Mouse (Mus musculus): Measurements from ENCODE around the gene Ttc33. TPM values are rescaled to one million over a fixed set of nuclear protein-coding genes. Genes with fewer than 3 reads are reported as not detected.

The Ttc33 gene
- polyA plus RNA-seq, 1 experiment from 2014 or later, result 52.5 TPM

DNA sequence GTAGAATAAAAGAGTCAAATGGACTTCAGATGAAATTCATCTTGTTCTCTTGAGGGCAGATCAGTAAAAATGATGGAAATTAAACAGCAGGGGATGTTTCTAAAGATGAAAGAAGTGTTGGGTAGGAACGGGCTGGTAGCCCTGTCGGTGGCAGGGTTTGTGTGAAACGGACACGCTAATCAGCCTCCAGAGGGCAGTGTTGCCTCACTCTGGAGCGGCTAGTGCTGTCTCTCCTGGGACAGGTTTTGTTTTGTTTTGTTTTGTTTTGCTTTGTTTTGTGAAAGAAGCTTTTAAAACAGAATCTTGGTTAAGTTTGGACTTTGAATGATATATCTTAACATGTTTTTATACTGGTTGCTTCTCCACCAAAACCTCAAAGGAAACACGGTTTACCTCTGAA is 51.2 kb downstream of the Ttc33 start:
- Histone ChIP-seq H3K4me2 (no peak overlapping the region), H3K27ac (no peak overlapping the region), H3K36me3 (ENCODE audit: poor library complexity, severe bottlenecking) (no peaks in the 10 kb centered on the region), H3K27me3 (peaks cover 20% of the 10 kb centered on the region), H3K4me3 (no peak overlapping the region), H3K9me3 (replicated peaks) (no peaks in the 10 kb centered on the region), H3K9ac (no peak overlapping the region), H3K4me1 (no peaks in the 10 kb centered on the region)
- peak; percentile 83 for ATAC-seq
- WGBS, result 15% methylated on average over 6 of the region's 6 CpGs

DNA sequence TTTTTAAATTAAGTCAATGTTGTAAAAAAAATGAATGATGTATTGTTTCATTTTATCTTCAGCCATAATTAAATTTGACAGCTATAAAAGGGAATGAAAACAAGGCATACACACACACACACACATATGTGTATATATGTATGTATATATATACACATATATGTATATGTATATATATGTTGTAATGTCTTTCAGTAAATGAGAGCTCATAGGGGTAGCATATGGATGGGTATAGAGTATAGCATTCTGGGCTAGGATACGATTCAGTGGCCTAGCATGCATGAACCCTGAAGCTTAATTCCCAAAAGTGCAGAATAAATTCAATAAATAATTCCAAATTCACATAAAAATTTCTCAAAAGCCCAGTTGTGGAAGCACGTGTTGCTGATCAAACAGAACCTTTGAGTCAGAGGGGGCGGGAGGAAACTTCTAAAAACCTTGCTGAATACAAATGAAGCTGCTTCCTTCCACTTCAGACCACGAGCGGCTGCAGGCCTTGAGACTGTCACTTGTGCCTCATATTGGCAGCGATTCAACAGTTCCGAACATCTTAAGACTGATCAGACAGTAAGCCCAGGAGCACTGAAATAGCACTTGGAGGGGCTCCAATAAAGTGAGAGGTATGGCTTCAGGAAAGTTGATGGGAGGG is 51.8 kb downstream of the Ttc33 start:
- WGBS, result 45% methylated on average over 7 of the region's 7 CpGs
- ATAC-seq, result no peak

DNA sequence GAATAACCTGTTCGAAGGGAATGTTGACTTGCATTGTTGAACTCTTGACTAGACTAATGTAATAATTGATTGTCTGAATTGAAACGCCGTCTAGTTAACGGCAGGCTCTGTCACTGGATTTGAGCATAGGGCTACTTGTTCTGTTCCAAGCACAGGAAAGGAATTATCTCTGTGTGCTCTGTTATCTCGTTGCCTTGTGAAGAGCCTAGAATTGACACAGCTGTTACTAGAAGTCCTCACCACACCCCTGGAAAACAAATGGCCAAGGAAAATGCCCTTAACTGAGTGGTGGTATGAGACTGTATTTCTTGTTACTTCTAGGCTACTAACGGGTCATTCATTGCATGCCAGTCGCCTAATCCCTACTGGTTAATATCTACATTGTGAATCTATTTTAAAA is 52.7 kb downstream of the Ttc33 start:
- peaks cover 36% of the 10 kb centered on the region for H3K27me3 ChIP-seq

More for the DNA sequence above, 51.8 kb downstream of the Ttc33 start:
- no peaks in the 10 kb centered on the region for H3K9me3 ChIP-seq (replicated peaks)
- peaks cover 26% of the 10 kb centered on the region for H3K27me3 ChIP-seq
- H3K36me3 ChIP-seq (ENCODE audit: poor library complexity, severe bottlenecking), result no peaks in the 10 kb centered on the region
- no peak overlapping the region for H3K4me2 ChIP-seq
- no peak overlapping the region for H3K9ac ChIP-seq
- H3K4me1 ChIP-seq, result peaks cover 6% of the 10 kb centered on the region
- H3K27ac ChIP-seq, result no peak overlapping the region
- H3K4me3 ChIP-seq, result no peak overlapping the region

DNA sequence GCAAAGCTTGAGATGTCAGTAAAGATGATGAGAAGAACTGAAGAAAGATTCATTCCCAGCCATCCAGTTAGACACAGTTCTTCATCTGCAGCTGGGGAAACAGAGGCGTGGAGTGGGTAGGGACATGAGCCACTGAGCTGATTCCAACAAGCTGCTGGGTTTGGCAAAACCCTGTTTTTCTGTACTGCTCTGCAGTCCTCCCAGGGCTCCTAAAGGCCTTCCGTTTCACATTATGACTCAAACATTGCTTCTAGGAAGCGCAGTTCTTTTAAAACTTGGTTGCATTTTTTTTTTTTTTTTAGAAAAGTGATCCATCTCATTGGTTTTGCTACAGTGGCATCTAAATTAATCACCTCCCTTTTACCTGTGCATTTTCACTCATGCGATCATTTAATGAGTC is 53.2 kb downstream of the Ttc33 start:
- no peaks in the 10 kb centered on the region for H3K9me3 ChIP-seq (replicated peaks)
- peaks cover 19% of the 10 kb centered on the region for H3K4me1 ChIP-seq
- H3K27me3 ChIP-seq, result peaks cover 40% of the 10 kb centered on the region
- H3K4me2 ChIP-seq, result no peak overlapping the region
- no peak for ATAC-seq
- no peak overlapping the region for H3K4me3 ChIP-seq
- no peak overlapping the region for H3K9ac ChIP-seq
- no peak overlapping the region for H3K27ac ChIP-seq
- 92% methylated on average over 4 of the region's 4 CpGs for WGBS
- no peaks in the 10 kb centered on the region for H3K36me3 ChIP-seq (ENCODE audit: poor library complexity, severe bottlenecking)

More for the DNA sequence above, 52.7 kb downstream of the Ttc33 start:
- 81% methylated on average over 7 of the region's 7 CpGs for WGBS
- Histone ChIP-seq H3K36me3 (ENCODE audit: poor library complexity, severe bottlenecking) (no peaks in the 10 kb centered on the region), H3K27ac (no peak overlapping the region), H3K9me3 (replicated peaks) (no peaks in the 10 kb centered on the region), H3K9ac (no peak overlapping the region), H3K4me2 (no peak overlapping the region), H3K4me3 (no peak overlapping the region), H3K4me1 (peaks cover 15% of the 10 kb centered on the region)
- ATAC-seq, result no peak

DNA sequence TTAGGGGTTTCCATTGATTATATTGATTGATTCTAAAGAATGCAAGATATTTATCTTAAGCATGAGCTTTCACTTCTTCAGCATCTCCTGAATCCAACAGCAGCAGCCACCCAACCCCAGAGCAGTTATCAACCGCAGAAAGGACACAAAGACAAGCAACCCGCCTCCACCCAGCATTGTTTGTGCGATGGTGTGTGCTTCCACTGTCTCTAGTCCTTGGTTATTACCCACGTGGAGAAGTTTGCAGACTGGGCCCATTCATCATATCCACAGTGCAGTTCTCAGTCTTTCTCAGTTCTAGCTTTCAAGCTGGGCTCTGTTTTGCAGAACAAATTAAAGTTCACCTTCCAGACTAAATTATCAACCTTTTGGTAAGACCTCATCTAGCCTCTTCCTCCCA is 54.0 kb downstream of the Ttc33 start:
- 77% methylated on average over 4 of the region's 4 CpGs for WGBS
- Histone ChIP-seq H3K36me3 (ENCODE audit: poor library complexity, severe bottlenecking) (no peaks in the 10 kb centered on the region), H3K4me1 (peaks cover 27% of the 10 kb centered on the region)

DNA sequence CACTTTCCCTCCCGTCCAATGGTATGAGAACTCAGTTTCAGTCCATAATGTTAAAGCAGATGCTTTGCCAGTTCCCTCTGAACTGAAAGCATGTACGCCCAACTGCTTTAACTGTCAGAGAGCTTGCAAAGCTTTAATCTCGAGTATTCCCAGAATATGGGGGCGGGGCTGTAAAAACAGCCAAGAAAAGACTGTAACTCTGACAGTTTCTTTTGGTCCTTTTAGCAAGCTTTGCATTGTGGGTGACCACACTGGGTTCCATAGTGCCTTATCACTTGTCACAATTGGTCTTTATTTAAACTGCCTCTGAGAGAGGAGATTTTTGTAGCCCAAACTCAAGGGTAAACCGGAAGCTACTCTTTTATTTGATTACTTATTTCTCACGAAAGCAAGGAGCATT is 54.6 kb downstream of the Ttc33 start:
- no peak overlapping the region for H3K27ac ChIP-seq
- H3K36me3 ChIP-seq (ENCODE audit: poor library complexity, severe bottlenecking), result no peaks in the 10 kb centered on the region
- no peak overlapping the region for H3K4me3 ChIP-seq
- H3K9me3 ChIP-seq (replicated peaks), result no peaks in the 10 kb centered on the region
- H3K4me1 ChIP-seq, result peaks cover 32% of the 10 kb centered on the region
- no peak for ATAC-seq
- H3K9ac ChIP-seq, result no peak overlapping the region
- WGBS, result 77% methylated on average over 6 of the region's 6 CpGs
- peaks cover 53% of the 10 kb centered on the region for H3K27me3 ChIP-seq
- no peak overlapping the region for H3K4me2 ChIP-seq

More for the DNA sequence above, 54.0 kb downstream of the Ttc33 start:
- Histone ChIP-seq H3K4me3 (no peak overlapping the region), H3K27ac (no peak overlapping the region), H3K27me3 (peaks cover 48% of the 10 kb centered on the region), H3K9ac (no peak overlapping the region), H3K9me3 (replicated peaks) (no peaks in the 10 kb centered on the region), H3K4me2 (no peak overlapping the region)
- no peak for ATAC-seq

DNA sequence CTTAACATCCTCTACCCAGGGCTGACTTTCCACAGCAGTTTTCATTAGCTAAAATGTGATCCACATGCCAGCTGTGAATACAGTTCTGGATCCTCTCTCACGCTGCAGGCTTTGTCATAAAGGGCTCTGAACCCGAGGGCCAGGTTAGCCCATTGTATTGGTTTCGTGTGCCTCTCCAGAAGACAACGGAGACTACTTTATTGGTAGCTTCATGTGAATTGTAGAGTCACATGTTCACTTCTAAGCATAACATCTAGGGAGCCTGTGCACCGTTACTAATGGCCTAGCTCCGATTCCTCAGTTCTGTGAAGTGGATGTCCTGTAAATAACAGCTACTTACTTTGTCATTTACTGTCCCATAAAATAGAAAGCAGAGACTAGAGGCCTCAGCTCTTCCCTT is 55.0 kb downstream of the Ttc33 start:
- 78% methylated on average over 6 of the region's 6 CpGs for WGBS
- Histone ChIP-seq H3K4me1 (peaks cover 32% of the 10 kb centered on the region), H3K4me3 (no peak overlapping the region), H3K9me3 (replicated peaks) (no peaks in the 10 kb centered on the region), H3K9ac (no peak overlapping the region), H3K36me3 (ENCODE audit: poor library complexity, severe bottlenecking) (no peaks in the 10 kb centered on the region), H3K27me3 (peaks cover 56% of the 10 kb centered on the region), H3K4me2 (no peak overlapping the region), H3K27ac (no peak overlapping the region)
- no peak for ATAC-seq

DNA sequence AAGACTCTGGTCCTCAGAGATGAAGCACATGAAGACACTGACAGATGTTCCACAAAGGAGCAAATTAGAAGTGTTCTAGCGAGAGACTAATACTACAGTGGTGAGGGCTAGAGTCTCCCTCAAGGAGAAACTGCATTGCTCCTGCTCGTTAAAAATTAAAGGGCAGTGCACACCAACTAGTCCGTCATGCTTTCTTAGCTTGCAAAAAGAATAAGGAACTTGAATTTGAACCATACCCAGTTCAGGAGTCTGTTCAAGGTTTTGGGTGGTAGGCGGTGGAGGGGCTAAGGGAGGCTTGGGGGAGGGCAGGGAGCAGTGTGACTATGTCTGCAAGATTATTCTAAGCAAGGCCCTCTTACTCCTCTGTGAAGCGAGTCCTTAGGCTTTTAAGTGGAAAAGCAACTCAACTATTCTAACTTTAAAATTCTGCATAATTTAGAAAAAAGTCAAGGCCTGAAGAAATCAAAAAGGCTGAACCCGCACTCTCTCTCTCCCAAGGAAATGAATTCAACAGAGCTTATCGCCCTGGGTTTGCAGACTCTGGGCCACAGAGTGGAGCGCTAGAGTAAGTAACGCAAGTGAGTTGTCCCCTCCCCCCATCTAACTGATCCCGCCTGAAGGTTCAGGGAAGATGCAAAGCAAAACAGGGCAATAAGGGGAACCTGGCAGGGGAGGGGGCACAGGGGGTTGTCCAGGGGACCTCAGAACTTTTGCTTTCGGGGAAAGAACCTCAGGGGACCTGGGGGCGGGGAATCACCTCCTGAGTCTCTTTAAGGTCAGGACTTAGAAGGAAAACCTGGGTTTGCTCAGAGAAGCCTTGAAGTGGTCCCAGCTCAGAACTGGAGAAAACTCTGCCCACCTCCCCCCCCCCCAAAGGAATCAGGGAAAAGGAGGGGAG is 56.2 kb downstream of the Ttc33 start:
- 18% methylated on average over 12 of the region's 12 CpGs for WGBS
- no peaks in the 10 kb centered on the region for H3K9me3 ChIP-seq (replicated peaks)
- peaks cover 65% of the 10 kb centered on the region for H3K27me3 ChIP-seq
- H3K36me3 ChIP-seq (ENCODE audit: poor library complexity, severe bottlenecking), result no peaks in the 10 kb centered on the region
- H3K27ac ChIP-seq, result no peak overlapping the region
- H3K9ac ChIP-seq, result peak overlapping the region; percentile 65; the same call in 1 of the 2 replicates
- H3K4me3 ChIP-seq, result peak overlapping the region; percentile 51
- H3K4me2 ChIP-seq, result peak overlapping the region; percentile 90
- peak; percentile 17; the same call in 1 of the 2 replicates for ATAC-seq
- H3K4me1 ChIP-seq, result peaks cover 32% of the 10 kb centered on the region

DNA sequence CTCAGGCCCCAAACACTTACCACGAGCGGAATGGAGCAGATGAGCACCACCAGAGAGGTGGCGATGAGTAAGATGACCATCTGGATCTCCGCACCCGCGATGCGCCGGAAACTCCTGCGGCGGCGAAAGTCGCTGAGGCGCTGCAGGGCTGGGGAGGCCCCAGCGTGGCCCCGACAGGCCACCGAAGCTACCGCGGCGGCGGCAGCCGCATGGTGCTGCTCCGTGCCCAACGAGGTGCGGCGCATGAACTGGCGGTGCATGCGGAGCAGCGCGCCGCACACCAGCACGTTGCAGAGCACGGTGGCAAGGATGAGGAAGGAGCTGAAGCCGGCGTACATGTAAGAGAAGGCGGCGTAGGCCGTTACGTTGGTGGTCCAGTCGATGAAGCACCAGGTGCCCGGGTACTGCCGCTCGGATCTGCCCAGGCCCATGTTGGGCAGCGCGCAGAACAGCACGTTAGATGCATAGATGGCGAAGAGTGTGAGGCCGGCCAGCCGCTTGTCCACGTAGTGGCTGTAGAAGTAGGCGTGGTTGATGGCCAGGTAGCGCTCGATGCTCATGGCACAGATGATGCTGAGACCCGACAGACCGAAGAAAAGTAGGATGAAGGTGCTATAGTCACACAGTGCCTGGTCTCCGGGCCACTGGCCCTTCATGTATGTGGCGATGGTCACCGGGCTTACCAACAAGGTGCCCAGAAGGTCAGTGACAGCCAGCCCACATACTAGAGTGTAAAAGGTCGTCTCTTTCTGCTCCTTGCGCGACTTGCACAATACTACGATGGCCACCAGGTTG is 57.1 kb downstream of the Ttc33 start:
- Histone ChIP-seq H3K9ac (peak overlapping the region; percentile 65), H3K27me3 (peaks cover 69% of the 10 kb centered on the region), H3K27ac (no peak overlapping the region), H3K4me3 (peak overlapping the region; percentile 51), H3K9me3 (replicated peaks) (no peaks in the 10 kb centered on the region), H3K36me3 (ENCODE audit: poor library complexity, severe bottlenecking) (no peaks in the 10 kb centered on the region), H3K4me1 (peaks cover 32% of the 10 kb centered on the region), H3K4me2 (peak overlapping the region; percentile 90)
- ATAC-seq, result peak; percentile 52
- 2% methylated on average over 61 of the region's 61 CpGs for WGBS

DNA sequence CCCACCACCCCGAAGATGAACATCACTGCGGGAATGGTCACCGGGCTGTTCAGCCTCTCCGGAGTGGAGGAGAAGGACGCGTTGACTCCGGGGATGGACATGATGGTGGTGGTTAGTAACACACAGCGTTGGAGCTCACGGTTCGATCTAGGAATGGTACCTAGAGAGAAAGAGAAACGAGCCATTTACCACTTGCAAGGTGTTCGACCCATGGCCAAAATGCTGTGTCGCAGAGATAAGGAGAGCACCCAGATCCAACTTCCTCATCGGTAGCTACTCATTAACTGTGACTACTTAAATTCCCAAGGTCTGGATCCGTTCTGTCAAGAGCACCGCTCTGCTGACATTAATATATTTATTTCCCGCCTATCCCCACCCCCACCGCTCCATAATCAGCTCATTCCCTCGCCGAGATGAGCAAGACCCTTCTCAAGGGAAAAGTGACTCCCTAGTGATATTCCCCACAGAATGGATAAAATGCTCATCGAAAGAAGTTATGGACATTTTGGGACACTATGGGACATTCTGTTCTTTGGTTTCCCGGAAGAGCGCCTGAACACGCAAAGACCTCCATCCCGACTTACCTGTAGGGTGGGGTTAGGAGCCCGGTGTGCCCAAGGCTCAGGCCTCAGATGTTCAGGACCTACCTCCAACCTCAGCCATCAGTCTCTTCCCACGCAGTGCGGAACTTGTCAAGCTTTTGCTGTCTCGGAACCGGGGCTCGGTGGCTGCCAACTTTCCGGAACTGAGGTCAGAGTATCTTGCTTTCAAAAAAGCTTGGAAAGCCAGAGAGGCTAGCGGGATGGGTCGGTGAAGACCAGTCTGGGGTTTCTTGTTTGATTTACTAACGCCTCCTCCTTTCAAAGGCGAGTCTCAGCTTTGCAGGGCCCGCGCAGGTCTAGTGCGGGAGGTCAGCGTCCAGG is 58.0 kb downstream of the Ttc33 start:
- peak; percentile 3; the same call in 1 of the 2 replicates for ATAC-seq
- no peaks in the 10 kb centered on the region for H3K9me3 ChIP-seq (replicated peaks)
- H3K4me3 ChIP-seq, result peak overlapping the region; percentile 51
- no peak overlapping the region for H3K27ac ChIP-seq
- no peaks in the 10 kb centered on the region for H3K36me3 ChIP-seq (ENCODE audit: poor library complexity, severe bottlenecking)
- peaks cover 73% of the 10 kb centered on the region for H3K27me3 ChIP-seq
- no peak overlapping the region for H3K9ac ChIP-seq
- peaks cover 32% of the 10 kb centered on the region for H3K4me1 ChIP-seq
- WGBS, result 7% methylated on average over 40 of the region's 40 CpGs
- peak overlapping the region; percentile 90 for H3K4me2 ChIP-seq
